Mouse (Mus musculus) sigmoid colon, adult 10 weeks (tissue): ENCODE results near the gene Gm5798. TPM values are rescaled to one million over a fixed set of nuclear protein-coding genes. Genes with fewer than 3 reads are reported as not detected.

Experiments used
- polyA plus RNA-seq: library from polyadenylated mRNA; stranded (reverse); fragments of 350-450 nt; fragmentation: Illumina TruSeq; extraction: RNeasy Lipid Tissue Mini Kit (QIAGEN cat#74804); gene quantifications from one replicate; pipeline ENCODE4 v1.2.3, GENCODE M21; 2014; ENCODE audit warnings: low read depth, low replicate concordance

Gm5798 gene
- polyA plus RNA-seq: not detected

GRCm38 (mm10) chr14:41348309-41348708 is at the start of gene Gm5798:
Gene Gm5798 (plus strand): TSS chr14:41348609.

GRCm38 (mm10) chr14:41386279-41386678 is 37.9 kb downstream of the Gm5798 start, which contains the start of gene Gm7945:
Gene Gm7945 (minus strand): TSS chr14:41386379.

Other genes starting within 250 kb of the Gm5798 start
- gene Mat1a, start 243.6 kb upstream of the Gm5798 start, polyA plus RNA-seq: not detected
- gene Sftpa1, start 216.8 kb upstream of the Gm5798 start, polyA plus RNA-seq: not detected
- not detected for gene Mbl1, start 197.2 kb upstream of the Gm5798 start, polyA plus RNA-seq
- not detected for gene Sftpd, start 163.5 kb upstream of the Gm5798 start, polyA plus RNA-seq
- not detected for gene Gm2832, start 69.8 kb upstream of the Gm5798 start, polyA plus RNA-seq
- not detected for gene Gm7945, start 37.8 kb downstream of the Gm5798 start, polyA plus RNA-seq
- gene Gm6482, start 59.7 kb downstream of the Gm5798 start, polyA plus RNA-seq: not detected
- gene Gm7954, start 104.9 kb downstream of the Gm5798 start, polyA plus RNA-seq: not detected
- gene Gm3486, start 140.9 kb downstream of the Gm5798 start, polyA plus RNA-seq: not detected
- gene Gm7970, start 207.0 kb downstream of the Gm5798 start, polyA plus RNA-seq: not detected
- not detected for gene 1700049E17Rik2, start 224.6 kb downstream of the Gm5798 start, polyA plus RNA-seq